Mouse (Mus musculus) cerebellum, adult 2 months (tissue): ENCODE measurements around the gene Gm4788.
"Not testable (repeated sequence)": the region's sequence is repeated elsewhere in the genome, so short reads cannot be mapped to it uniquely, and the experiment has no call there.

Experiments
- CTCF ChIP-seq: fragments of 200-500 bp; IDR thresholded peaks from 2 replicates; pipeline ENCODE4 v1.5.1; 2011; ENCODE audit warnings: low read depth, mild to moderate bottlenecking, control low read depth, low read length, moderate library complexity, borderline replicate concordance; ENCODE audit not compliant: insufficient read depth
- POLR2A ChIP-seq: fragments of 200-500 bp; IDR thresholded peaks from 2 replicates; pipeline ENCODE4 v1.6.1; 2011; ENCODE audit warnings: low read length, control low read depth, borderline replicate concordance; ENCODE audit not compliant: insufficient read depth

DNA sequence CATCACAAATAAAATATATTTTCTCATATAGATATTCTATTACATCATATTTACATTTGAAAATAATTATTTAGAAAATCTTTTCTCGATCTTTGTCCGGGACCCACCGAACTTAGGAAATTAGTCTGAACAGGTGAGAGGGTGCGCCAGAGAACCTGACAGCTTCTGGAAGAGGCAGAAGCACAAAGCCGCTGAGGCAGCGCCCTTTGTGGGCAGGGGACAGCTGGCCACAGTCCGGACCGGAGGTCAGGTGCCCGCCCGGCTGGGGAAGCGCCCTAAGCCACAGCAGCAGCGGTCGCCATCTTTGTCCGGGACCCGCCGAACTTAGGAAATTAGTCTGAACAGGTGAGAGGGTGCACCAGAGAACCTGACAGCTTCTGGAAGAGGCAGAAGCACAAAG, 64.8 kb downstream of the Gm4788 start:
- TF ChIP-seq CTCF, POLR2A: not testable (repeated sequence)
